Mouse (Mus musculus): ENCODE measurements around the gene Lce1a1. TPM values are rescaled to one million over a fixed set of nuclear protein-coding genes. Genes with fewer than 3 reads are reported as not detected.

Gene Lce1a1
- not detected for total RNA-seq (2021)
- long read RNA-seq, experiment 1, result 0 reads
- long read RNA-seq, experiment 2, result 0 reads

DNA sequence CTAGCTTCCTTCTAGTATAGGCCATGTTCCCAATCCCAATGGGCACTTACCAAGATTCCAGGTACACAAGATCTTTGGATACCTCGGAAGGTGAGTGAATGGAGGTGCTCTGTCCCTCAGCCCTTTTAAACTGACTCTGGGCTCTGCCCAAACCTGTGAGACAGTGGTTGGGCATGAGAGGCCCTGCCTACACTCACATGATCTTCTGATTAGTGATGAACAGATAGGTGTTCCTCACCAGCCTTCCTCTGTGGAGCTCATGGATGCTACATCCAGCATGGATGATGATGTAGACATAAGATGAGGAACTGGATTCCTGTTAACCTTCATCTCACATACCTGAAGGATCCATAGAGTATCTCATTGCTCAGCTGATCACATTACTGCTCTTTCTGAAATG lies at the start of gene Lce1a1:
Lce1a1 (minus strand) TSS at position 101 of the 400 bp plus-strand sequence.
- DNase-seq, result no peak

DNA sequence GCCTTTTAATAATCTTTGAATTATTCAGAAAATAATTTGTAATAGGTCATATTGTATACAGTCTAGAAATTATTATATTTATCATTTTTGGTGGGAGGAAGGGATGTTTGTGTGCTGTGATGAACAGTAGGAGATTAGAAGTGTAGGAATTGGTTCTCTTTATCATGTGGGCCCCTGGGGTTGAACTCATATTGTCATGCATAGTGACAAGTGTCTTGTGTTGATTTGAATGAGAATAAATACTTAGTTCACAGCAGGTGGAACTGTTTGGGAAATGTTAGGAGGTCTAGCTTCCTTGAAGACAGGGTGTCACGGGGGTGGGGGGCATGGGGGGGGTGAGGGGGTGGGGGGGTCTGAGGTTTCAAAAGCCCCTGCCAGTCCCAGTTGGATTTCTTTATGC lies 46.5 kb upstream of the Lce1a1 start:
- no peak for DNase-seq

DNA sequence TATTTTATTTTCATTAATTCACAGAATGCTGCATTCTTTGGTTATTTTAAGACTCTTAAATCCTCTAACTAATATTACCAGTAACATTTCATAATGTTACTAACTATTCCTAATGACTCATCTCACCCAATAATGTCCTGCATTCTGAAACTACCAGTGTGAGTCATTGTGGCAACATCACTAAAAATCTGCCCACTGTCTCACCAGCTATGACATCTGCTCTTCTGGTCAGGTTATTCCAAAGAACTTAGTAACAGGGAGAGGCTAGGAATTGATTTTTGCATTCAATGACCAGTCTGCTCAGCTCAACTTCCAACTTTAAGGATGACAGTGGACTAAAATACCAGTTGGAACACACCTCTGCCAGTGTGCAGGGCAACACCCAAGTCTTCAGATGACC lies 43.6 kb upstream of the Lce1a1 start:
- DNase-seq, result no peak

DNA sequence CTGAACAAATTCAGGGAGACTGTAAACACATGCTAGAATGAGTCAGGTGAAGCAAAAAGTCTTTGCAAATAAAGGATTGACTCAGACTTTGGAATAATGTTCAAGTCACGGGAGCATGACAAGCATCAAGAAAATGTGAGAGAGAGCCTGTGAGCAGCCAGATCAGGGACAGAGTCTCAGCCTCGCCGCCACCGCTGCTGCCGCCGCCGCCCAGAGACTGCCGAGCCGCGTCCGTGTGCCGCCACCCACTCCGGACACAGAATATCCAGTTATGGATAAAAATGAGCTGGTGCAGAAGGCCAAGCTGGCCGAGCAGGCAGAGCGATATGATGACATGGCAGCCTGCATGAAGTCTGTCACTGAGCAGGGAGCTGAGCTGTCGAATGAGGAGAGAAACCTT lies 41.0 kb upstream of the Lce1a1 start:
- DNase-seq, result peak; percentile 4 to 7

DNA sequence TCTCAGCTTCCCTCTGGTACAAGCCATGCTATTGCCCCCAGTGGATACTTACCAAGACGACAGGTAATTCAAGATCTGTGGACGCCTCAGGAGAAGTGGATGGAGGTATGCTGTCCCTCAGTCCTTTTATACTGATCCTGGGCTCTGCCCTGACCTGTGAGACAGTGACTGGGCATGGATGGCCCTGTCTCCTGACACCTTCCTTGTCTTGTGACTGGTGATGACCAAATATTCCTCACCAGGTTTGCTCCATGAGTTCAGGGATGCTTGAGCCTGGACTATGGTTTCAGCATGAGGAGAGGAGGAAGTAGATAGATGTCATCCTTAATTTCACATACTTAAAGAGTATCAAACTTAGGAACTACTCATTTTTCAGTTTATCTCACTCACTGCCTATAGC lies 39.0 kb upstream of the Lce1a1 start, which contains the start of gene Lce1d:
Lce1d (minus strand) TSS at position 101 of the 400 bp plus-strand sequence.
- DNase-seq, result no peak

DNA sequence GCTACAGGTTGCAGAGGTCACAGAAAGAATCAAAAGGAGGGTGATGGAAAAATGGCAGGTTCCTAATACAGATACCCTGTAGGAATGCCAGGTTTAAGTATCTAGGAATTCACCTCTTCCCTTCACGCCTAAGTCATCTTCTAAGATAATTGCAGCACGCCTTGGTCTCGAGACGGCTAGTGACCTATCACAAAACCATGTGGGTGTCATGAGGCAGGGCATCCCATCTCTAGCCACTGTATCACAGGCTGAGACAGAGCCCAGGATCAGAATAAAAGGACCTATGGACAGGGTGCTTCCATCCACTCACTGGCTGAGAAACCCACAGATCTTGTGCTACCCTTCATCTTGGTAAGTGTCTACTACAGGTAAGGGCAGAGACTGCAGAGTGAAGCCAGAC lies 30.8 kb upstream of the Lce1a1 start, which contains the start of gene Lce1c:
Lce1c (plus strand) TSS at position 301 of the 400 bp plus-strand sequence.
- DNase-seq, result no peak

DNA sequence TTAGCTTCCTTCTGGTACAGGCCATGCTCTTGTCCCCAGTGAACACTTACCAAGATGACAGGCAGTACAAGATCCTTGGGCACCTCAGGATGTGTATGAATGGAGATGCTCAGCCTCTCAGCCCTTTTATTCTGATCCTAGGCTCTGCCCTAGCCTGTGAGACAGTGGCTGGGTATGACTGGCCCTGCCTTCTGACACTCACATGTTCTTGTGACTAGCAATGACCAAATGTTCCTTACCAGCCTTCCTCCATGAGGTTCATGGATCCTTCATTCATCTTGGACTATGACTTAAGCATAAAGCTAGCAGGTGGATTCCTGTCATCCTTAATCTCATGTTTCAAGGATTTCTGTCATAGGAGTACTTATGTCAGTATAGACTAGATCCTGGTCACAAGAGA lies 22.1 kb upstream of the Lce1a1 start, which contains the start of gene Lce1a2:
Lce1a2 (minus strand) TSS at position 101 of the 400 bp plus-strand sequence.
- no peak for DNase-seq

DNA sequence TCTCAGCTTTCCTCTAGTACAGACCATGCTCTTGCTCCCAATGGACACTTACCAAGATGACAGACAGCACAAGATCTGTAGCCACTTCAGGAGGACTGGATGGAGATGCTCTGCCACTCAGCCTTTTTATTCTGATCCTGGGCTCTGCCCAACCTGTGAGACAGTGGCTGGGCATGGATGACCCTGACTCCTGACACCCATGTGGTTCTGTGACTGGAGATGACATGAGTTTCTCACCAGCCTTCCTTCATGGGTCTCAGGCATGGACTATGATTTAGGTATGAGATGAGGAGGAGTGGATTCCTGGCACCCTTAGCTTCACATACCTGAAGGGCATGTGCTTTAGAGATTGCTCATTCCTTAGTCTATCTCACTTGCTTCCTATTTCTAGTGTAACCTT lies 8.7 kb upstream of the Lce1a1 start, which contains the start of gene Lce1b:
Lce1b (minus strand) TSS at position 101 of the 400 bp plus-strand sequence.
- no peak for DNase-seq

DNA sequence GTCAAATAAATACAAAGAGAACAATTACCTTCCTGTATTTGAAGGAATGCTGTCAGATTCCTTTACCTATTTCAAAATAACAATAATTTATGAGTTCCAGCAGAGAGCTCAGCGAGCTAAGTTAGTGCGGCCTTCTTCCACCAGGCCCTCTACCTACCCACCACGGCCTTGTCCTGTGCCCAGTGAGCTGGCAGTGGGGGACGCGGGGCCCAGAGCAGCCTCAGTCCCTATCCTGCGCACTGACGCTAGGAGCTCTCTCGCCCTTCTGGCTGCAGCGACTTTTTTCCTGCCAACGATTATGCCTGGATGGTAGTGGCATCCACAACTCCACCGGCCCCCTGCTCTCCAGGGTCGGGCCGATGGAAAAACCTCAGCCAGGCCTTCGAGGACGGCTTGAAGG lies 8.3 kb downstream of the Lce1a1 start:
- no peak for DNase-seq

DNA sequence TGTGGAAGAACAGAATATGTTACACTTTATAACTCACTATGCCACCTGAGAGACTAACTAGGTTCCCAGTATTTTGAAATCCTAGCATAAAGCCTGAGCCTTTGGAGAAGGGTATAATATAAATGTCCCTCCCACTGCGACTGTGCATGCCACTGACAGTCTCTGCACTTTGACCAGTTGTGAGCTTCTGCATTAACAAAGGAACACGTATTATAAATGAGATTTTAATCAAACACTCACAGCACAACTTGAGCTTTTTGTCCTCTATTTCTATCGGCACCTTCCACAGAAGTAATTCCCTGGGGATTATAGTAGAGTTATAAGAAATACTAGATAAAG lies 9.5 kb downstream of the Lce1a1 start:
- no peak for DNase-seq

DNA sequence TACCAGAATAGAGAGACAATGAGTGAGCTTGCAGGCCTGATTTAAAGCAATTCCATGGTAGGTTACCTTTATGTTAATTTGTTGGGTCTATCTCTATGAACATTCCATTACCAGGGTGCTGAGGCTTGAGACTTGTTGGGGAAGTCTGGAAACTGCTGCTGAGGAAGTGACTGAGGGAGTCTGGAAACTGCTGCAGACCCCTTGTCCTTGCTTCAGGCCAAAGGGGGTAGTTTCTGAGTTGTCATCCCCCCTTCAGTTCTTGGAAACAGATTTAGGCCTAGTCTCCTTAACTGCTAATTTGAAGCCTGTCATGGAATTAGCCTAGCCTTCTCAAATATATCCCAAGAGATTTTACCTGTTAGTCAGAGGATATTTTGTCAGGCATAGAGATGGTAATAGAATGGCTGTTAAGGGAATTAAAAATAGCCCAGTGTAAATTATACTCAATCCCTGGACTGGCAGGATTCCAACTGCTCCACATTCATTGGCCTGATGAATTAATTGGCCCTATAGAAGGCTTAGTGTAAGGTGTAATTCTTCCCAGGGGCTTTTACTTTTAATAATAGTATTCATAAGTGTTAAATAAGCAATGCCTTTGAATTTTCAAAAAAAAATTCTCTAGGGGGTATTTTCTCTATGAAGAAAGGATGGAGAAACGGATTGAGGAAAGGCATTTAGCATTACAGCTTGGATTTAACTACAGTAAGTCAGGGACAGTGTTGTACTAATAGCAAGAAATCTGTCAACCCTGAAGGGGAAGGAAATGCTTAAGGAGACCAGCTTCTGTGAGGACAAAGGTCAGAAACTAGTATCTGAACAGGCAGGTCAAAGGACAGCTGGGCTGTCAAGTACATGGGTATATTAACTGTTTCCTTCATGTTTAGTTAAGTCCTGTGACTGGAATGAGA lies 10.1 kb downstream of the Lce1a1 start:
- no peak for DNase-seq

DNA sequence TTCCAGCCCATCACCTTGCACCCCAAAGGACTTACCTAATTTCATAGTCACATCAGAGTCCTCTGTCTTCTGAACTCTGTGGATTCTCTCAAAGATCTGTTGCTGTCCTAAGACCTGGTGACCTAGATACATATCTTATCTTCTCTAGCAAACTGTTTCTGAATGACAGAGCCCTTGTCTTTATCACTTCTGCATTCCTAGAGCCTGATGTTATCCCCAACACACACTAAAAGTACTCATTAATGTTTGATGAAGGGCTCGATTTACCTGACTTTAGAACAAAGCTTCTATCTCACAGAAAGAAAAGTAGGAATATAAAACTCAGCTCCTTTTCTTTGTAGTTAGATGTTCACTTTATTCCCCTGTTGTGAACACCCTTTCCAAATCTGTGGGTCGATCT lies 26.5 kb downstream of the Lce1a1 start, which contains the start of gene Lce6a:
Lce6a (minus strand) TSS at position 101 of the 400 bp plus-strand sequence.
- no peak for DNase-seq

DNA sequence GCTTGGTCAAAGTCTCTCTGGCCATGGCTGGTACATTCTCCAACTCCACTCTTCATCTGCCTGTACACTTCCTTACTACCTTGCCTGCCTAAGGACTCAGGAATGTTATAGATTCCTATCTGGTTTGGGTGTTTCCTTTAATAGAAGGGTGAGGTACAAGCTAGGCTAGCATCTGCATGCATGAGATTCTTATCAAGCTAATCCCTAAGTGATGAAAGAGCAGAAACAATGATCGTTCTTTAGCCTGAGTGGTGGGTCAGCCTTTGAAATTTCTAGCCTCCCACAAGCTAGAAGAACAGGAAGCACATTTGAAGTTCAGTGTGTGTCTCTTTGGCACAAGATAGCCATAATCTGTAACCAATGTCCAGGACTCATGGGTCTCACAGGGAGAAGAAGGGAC lies 38.3 kb downstream of the Lce1a1 start:
- no peak for DNase-seq

DNA sequence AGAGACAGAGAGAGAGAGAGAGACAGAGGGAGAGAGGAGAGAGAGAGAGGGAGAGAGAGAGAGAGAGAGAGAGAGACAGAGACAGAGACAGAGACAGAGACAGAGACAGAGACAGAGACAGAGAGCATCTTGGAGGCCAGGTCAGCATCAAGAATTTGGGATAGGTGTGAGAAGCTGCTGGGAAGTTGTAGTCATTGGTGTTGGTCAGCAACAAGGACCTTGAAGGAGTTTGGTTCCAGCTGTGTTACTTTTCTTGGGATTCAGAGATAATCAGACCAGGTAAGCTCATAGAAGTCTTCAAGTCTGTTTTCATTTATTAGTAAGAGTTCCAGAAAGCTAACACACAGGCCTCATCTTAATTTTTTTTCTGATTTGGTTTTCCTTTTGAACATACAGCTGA lies 40.7 kb downstream of the Lce1a1 start, which contains the start of gene 2210017I01Rik:
2210017I01Rik (minus strand) TSS at position 101 of the 400 bp plus-strand sequence.
- no peak for DNase-seq

DNA sequence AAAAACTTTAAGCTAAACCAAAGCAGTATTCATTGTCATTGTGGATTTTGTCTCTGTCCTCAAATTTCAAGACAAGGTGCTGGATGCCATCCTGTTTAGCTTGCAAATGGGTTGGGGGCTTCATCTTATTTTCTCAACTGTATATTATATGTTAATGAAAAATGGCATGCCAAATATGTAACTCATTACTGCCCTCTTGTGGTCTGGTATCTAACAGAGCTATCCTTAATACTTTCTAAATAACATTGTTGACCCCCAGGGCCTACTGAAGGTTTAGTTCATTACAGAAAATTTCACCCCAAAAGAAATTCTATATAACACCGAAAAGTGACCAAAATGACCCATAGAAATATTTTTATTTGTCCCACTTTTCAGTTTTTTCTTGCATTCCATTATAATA lies 45.9 kb downstream of the Lce1a1 start:
- DNase-seq, result peak in 1 of 2 experiments; percentile 4

DNA sequence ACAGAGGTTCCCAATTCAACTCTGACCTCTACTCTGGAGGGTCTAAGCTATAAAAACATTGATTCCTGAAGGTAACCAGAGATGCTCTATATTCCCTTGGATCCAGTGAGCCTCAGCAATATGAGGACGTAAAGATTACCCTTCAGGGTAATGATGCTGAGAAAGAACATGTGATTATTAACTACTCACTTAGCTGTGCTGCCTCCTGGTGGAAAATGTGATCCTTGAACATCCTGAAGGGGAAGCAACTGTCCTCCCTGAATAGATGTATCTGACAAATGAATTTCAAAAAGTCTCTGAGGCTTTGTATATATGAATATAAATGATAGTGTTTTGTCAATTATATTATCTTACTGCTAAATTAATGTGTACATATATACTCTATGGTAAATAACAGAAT lies 47.7 kb downstream of the Lce1a1 start:
- no peak for DNase-seq

DNA sequence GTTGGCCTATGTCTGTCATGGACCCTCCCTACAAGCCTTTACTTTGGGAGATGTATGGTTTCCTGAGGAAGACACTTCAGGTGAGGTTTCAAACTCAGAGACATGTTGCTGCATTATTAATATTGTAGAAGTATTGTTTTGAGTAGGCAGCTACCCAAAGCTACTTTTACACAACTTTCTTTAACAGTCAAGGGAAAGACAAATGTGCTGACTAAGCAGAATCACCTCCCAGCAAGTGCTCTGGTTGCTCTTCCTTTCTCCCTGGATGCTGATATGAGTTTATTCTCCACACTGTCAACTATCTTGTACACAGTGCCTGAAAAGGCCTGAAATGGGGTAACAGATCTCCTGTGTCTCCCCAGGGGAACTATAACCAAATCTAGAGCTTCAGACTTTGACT lies 48.1 kb downstream of the Lce1a1 start:
- no peak for DNase-seq

DNA sequence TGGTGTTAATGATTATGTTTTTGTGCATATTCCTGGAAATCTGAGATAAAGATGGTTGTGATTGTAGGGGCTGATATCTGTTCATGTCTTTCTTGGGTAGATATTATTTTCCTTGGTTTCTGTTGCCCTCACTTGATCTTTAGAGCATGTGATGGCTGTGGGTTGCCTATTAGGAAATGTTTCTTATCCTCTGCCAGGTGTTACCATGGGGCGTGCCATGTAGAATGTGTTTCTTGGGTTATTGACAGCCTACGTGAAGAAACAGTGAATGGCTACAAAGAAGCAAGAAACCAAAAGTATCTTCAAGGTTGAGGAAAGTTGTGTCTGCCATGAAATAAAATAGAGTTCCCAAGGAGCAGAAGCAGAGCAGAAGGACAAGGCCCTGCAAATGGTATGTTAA lies 49.7 kb downstream of the Lce1a1 start:
- DNase-seq, result no peak

Other genes starting within 250 kb of the Lce1a1 start
- not detected for gene Sprr2i, start 240.3 kb downstream of the Lce1a1 start, total RNA-seq (2021)
- not detected for gene Sprr2j-ps, start 230.2 kb downstream of the Lce1a1 start, total RNA-seq (2021)
- gene Gm9774, start 218.9 kb downstream of the Lce1a1 start, total RNA-seq (2021), result 1 to 10 TPM; 4.7 to 7.1 TPM
- gene Sprr2k, start 215.7 kb downstream of the Lce1a1 start, total RNA-seq (2021), result not detected
- gene Sprr1b, start 209.5 kb downstream of the Lce1a1 start, total RNA-seq (2021), result not detected
- not detected for gene Sprr3, start 189.6 kb downstream of the Lce1a1 start, total RNA-seq (2021)
- not detected for gene Sprr1a, start 162.4 kb downstream of the Lce1a1 start, total RNA-seq (2021)
- gene Sprr4, start 147.8 kb downstream of the Lce1a1 start, total RNA-seq (2021), result not detected
- gene 2310046K23Rik, start 113.8 kb downstream of the Lce1a1 start, total RNA-seq (2021), result not detected
- not detected for gene Ivl, start 74.6 kb downstream of the Lce1a1 start, total RNA-seq (2021)
- gene Smcp, start 59.3 kb downstream of the Lce1a1 start, total RNA-seq (2021), result not detected
- gene 2210017I01Rik, start 40.8 kb downstream of the Lce1a1 start, total RNA-seq (2021), result not detected
- gene Lce6a, start 26.6 kb downstream of the Lce1a1 start, total RNA-seq (2021), result not detected
- gene Lce1b, start 8.6 kb upstream of the Lce1a1 start, total RNA-seq (2021), result not detected
- not detected for gene Lce1a2, start 22.0 kb upstream of the Lce1a1 start, total RNA-seq (2021)
- not detected for gene Lce1c, start 30.9 kb upstream of the Lce1a1 start, total RNA-seq (2021)
- gene Lce1d, start 38.9 kb upstream of the Lce1a1 start, total RNA-seq (2021), result not detected
- gene Lce1e, start 60.8 kb upstream of the Lce1a1 start, total RNA-seq (2021), result not detected
- gene Lce1f, start 72.0 kb upstream of the Lce1a1 start, total RNA-seq (2021), result not detected
- not detected for gene Gm38119, start 90.8 kb upstream of the Lce1a1 start, total RNA-seq (2021)
- not detected for gene Lce1g, start 104.0 kb upstream of the Lce1a1 start, total RNA-seq (2021)
- not detected for gene Lce1h, start 116.8 kb upstream of the Lce1a1 start, total RNA-seq (2021)
- gene Lce1i, start 130.6 kb upstream of the Lce1a1 start, total RNA-seq (2021), result not detected
- not detected for gene Lce1j, start 142.2 kb upstream of the Lce1a1 start, total RNA-seq (2021)
- gene Lce1k, start 159.6 kb upstream of the Lce1a1 start, total RNA-seq (2021), result not detected
- not detected for gene Kprp, start 178.9 kb upstream of the Lce1a1 start, total RNA-seq (2021)
- gene Lce1l, start 203.0 kb upstream of the Lce1a1 start, total RNA-seq (2021), result not detected
- gene 2310050C09Rik, start 221.9 kb upstream of the Lce1a1 start, total RNA-seq (2021), result not detected